Mouse (Mus musculus) heart, embryonic 14.5 days (tissue): Measurements from ENCODE around the gene Sult5a1. TPM values are rescaled to one million over a fixed set of nuclear protein-coding genes. Genes with fewer than 3 reads are reported as not detected.
A peak's percentile ranks its signal among the peaks of the same experiment; 100 is the strongest.

Source experiments
- ATAC-seq: fragments of 200-750 bp; cut with Nextera tagmentation; 2 replicates; pipeline ENCODE4 v1.8.0; 2017; ENCODE audit warnings: low read depth, moderate TSS enrichment; ENCODE audit not compliant: insufficient number of reproducible peaks, insufficient read depth, low FRiP score
- H3K27ac ChIP-seq, 2 experiments: fragments of 200-500 bp in 1 of 2; fragments of 300-500 bp in 1 of 2; sonication (generic) in 1 of 2; replicated peaks in 1 of 2; 2 replicates each; pipeline ENCODE4 v1.5.1; 2012 to 2014; ENCODE audit warnings: low read depth in 2 of 2, low read length in 2 of 2, control low read depth in 1 of 2, mild to moderate bottlenecking in 1 of 2, mixed read lengths in 1 of 2; ENCODE audit not compliant: control insufficient read depth in 1 of 2, insufficient read depth in 1 of 2
- H3K27me3 ChIP-seq: fragments of 300-500 bp; sonication (generic); 2 replicates; pipeline ENCODE4 v1.6.1; 2014; ENCODE audit warnings: mild to moderate bottlenecking, low read length, control low read depth; ENCODE audit not compliant: control insufficient read depth, insufficient read depth
- H3K36me3 ChIP-seq: fragments of 300-500 bp; sonication (generic); 2 replicates; pipeline ENCODE4 v1.6.1; 2014; ENCODE audit warnings: mild to moderate bottlenecking, control low read depth, low read length, mixed read lengths; ENCODE audit not compliant: control insufficient read depth, insufficient read depth
- H3K4me1 ChIP-seq, 2 experiments: fragments of 200-500 bp in 1 of 2; fragments of 300-500 bp in 1 of 2; sonication (generic) in 1 of 2; 2 replicates each; pipeline ENCODE4 v1.6.1; 2012 to 2014; ENCODE audit warnings: low read length in 2 of 2, control low read depth in 1 of 2, mixed read lengths in 1 of 2; ENCODE audit not compliant: control insufficient read depth in 2 of 2, insufficient read depth in 2 of 2
- H3K4me2 ChIP-seq: fragments of 300-500 bp; sonication (generic); 2 replicates; pipeline ENCODE4 v1.6.1; 2014; ENCODE audit warnings: mild to moderate bottlenecking, low read length
- H3K4me3 ChIP-seq, 2 experiments: fragments of 200-500 bp in 1 of 2; fragments of 300-500 bp in 1 of 2; sonication (generic) in 1 of 2; 2 replicates each; pipeline ENCODE4 v1.5.1; 2012 to 2014; ENCODE audit warnings: low read length in 2 of 2, mild to moderate bottlenecking in 2 of 2, control low read depth in 1 of 2, low read depth in 1 of 2, moderate library complexity in 1 of 2; ENCODE audit not compliant: control insufficient read depth in 1 of 2, insufficient read depth in 1 of 2
- H3K9ac ChIP-seq: fragments of 300-500 bp; sonication (generic); 2 replicates; pipeline ENCODE4 v1.6.1; 2014; ENCODE audit warnings: mild to moderate bottlenecking, low read length
- H3K9me3 ChIP-seq: fragments of 300-500 bp; sonication (generic); 2 replicates; pipeline ENCODE4 v1.6.1; 2016; ENCODE audit warnings: low read length, control low read depth; ENCODE audit not compliant: control insufficient read depth
- WGBS: fragments of 180-500 bp; shearing (Covaris S2); extraction: QIAGEN DNeasy Blood & Tissue Kit; methylation state at CpG from one replicate; pipeline ENCODE4 v1.1.7; 2014; 5-methylcytosine and 5-hydroxymethylcytosine counted together
- polyA plus RNA-seq: library from polyadenylated mRNA; unstranded; fragments of >200 nt; fragmentation: Nextera tagmentation; extraction: Ambion mirVana; gene quantifications from 2 replicates; pipeline ENCODE4 v1.2.1, GENCODE M21; 2014

The Sult5a1 gene
- polyA plus RNA-seq, 1 experiment from 2014 or later = 6.0 TPM

DNA sequence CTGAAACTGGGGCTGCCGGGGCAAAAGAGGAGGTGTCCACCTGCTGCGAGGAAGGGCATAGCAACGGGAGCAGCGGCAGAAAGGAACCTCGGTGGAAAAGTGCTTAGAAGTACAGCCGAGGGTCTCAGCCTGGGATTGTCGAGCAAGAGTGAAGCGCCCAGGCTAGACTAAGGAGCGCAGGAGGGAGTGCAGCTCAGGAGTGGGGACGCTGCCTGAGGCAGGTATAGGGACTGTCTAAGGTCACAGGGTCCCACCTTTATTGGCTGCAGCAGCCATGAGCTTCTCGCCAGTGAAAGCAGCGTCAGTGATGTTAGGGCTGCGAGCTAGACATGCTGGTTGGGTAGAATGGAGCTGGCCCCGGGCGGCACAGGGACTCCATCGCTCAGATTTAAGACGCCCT is 40.4 kb downstream of the Sult5a1 start:
- ATAC-seq = no peak
- Histone ChIP-seq H3K4me2 (peak overlapping the region; percentile 85), H3K9me3 (no peaks in the 10 kb centered on the region), H3K4me1 (peaks cover 7 to 17% of the 10 kb centered on the region in 2 experiments; a peak in 3 of 4 replicates), H3K27ac (no peak overlapping the region), H3K9ac (peak overlapping the region; percentile 54; the same call in 1 of the 2 replicates), H3K27me3 (peaks cover 45% of the 10 kb centered on the region), H3K4me3 (peak overlapping the region; percentile 33 to 51), H3K36me3 (no peaks in the 10 kb centered on the region)
- WGBS = 3% methylated on average over 17 of the region's 17 CpGs

DNA sequence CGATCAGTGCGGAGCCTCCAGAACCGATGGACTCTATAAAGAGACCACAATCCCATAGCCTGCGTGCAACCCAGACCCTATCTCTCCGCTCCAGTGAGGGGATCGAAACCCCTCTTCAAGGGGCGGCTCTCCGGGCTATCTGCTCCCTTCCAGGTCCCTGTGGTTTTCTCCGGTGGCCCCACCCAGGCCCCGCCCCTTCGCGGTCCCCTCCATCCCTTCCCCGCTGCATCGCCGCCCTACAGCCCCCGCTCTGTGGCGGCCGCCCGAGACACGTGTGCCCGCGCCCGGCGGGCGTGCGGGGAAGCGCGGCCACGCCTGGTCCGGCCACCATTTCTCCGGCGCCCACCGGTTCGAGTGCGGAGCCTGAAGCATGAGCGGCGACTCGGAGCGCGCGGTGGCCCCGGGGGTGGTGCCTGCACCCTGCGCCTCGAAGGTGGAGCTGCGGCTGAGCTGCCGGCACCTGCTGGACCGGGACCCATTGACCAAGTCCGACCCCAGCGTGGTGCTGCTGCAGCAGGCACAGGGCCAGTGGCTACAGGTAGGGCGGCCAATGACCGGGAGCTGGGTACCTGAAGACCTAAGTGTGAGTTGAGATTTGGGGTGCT is 40.9 kb downstream of the Sult5a1 start, which contains the start of gene Cpne7:
Cpne7 (plus strand) TSS at position 248 of the 605 bp plus-strand sequence.
- no peak for ATAC-seq
- peak within 1 kb of the TSS; percentile 54 for H3K9ac ChIP-seq
- under 1% methylated on average over 51 of the region's 51 CpGs for WGBS

DNA sequence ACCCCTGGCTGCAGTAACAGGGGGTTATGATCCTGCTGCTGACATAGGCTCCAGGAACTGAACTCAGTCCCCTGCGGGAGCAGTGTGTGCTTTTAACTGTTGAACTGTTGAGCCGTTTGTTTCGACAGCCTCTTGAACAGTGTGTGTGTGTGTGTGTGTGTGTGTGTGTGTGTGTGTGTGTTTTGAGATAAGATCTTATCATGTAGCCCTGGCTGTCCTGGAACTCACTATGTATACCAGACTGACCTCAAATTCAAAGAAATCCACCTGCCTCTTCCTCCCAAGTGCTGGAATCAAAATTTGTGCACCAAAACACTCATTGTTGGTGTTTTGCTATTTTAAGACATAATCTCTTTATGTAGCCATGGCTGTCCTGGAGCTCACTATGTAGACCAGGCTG is 43.5 kb downstream of the Sult5a1 start:
- Histone ChIP-seq H3K27me3 (peaks cover 43% of the 10 kb centered on the region), H3K9me3 (no peaks in the 10 kb centered on the region), H3K4me2 (no peak overlapping the region), H3K27ac (no peak overlapping the region), H3K4me1 (peaks cover 7 to 17% of the 10 kb centered on the region in 2 experiments; a peak in 3 of 4 replicates), H3K9ac (no peak overlapping the region), H3K36me3 (no peaks in the 10 kb centered on the region), H3K4me3 (no peak overlapping the region)
- WGBS = 29% methylated on average over 3 of the region's 3 CpGs
- no peak for ATAC-seq

More for the DNA sequence above, 40.9 kb downstream of the Sult5a1 start, which contains the start of gene Cpne7:
- H3K4me1 ChIP-seq = peaks cover 7 to 17% of the 10 kb centered on the region in 2 experiments; a peak in 3 of 4 replicates
- H3K27me3 ChIP-seq = peaks cover 45% of the 10 kb centered on the region
- H3K4me3 ChIP-seq = peak within 1 kb of the TSS; percentile 33 to 51
- no peak within 1 kb of the TSS for H3K27ac ChIP-seq
- peak within 1 kb of the TSS; percentile 85 for H3K4me2 ChIP-seq
- no peaks in the 10 kb centered on the region for H3K9me3 ChIP-seq
- no peaks in the 10 kb centered on the region for H3K36me3 ChIP-seq

DNA sequence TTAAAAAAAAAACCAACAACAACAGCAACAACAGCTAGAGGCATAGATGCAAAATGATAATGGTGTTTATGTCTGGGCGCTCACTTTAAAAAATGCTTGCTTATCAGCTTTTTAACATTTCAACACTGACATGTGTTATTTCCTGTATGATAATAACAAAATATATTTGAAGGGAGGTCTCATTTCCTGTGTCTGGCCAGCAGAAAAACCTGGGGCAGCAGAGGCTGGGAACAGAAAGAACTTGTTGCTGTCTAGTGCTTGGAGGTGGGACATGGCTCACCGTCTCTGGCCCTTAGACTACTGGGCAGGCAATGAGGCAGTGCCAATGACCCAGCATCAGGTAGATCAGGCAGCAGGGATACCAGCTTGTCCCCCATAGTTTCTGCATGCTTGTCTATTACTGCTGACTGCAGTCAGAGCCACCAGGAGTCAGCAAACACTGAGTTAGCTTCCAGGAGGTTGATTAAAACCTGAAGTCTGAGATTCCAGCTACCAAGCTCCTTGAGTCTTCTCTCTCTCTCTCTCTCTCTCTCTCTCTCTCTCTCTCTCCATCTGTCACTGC is 44.1 kb downstream of the Sult5a1 start:
- no peak overlapping the region for H3K4me2 ChIP-seq
- H3K9ac ChIP-seq = no peak overlapping the region
- 53% methylated on average over 2 of the region's 2 CpGs for WGBS
- no peaks in the 10 kb centered on the region for H3K9me3 ChIP-seq
- no peaks in the 10 kb centered on the region for H3K36me3 ChIP-seq
- peaks cover 7 to 17% of the 10 kb centered on the region in 2 experiments; a peak in 3 of 4 replicates for H3K4me1 ChIP-seq
- ATAC-seq = no peak
- peaks cover 37% of the 10 kb centered on the region for H3K27me3 ChIP-seq
- H3K27ac ChIP-seq = no peak overlapping the region
- no peak overlapping the region for H3K4me3 ChIP-seq

DNA sequence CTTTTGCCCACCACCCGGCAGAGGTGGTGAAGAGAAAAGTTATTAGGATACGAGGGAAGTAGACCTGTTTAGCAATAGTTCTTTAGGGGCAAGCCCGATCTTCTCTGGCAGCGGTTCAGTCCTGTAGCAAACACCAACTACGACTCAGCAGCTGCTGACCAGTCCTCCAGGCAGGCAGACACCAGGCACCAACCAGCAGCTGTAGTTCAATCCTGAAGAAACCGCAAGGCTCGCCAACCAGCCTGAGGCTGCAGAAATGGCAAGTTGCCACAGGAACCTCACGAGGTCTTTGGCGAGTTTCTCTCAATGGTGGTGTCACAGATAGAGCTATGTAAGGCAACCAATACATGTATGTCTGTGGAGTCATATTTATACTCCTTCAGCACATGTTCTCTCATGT is 45.2 kb downstream of the Sult5a1 start:
- Histone ChIP-seq H3K27ac (no peak overlapping the region), H3K9ac (no peak overlapping the region), H3K4me2 (no peak overlapping the region), H3K4me1 (peaks cover 5 to 13% of the 10 kb centered on the region in 2 experiments; a peak in 3 of 4 replicates), H3K36me3 (no peaks in the 10 kb centered on the region), H3K4me3 (no peak overlapping the region), H3K27me3 (peaks cover 27% of the 10 kb centered on the region), H3K9me3 (no peaks in the 10 kb centered on the region)
- no peak for ATAC-seq
- WGBS = 76% methylated on average over 9 of the region's 9 CpGs

DNA sequence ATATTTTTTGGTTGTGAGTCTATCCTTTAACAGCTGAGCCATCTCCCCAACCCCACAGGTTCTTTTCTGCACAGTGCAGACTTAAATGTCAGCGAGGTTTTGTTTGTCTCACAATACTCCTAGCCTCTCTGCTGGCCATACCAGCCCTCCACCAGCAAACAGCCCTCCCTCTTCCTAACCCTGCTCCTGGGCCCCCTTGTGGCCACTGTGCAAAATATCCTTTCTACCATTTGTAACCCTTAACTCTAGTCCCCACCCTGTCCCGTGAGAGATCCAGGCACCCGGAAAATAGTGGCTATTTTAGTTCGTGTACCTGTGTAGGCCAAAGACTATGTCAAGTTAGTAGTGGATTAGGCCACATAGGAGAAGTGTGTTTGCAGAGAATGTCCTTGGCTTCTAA is 47.5 kb downstream of the Sult5a1 start:
- no peak overlapping the region for H3K27ac ChIP-seq
- 12% methylated on average over 4 of the region's 4 CpGs for WGBS
- no peaks in the 10 kb centered on the region for H3K4me1 ChIP-seq
- no peak overlapping the region for H3K4me2 ChIP-seq
- H3K36me3 ChIP-seq = peaks cover 2% of the 10 kb centered on the region
- peaks cover 4% of the 10 kb centered on the region for H3K27me3 ChIP-seq
- no peak overlapping the region for H3K4me3 ChIP-seq
- H3K9ac ChIP-seq = no peak overlapping the region
- 0 out of 2 replicates have a peak, but pooled peaks have one; percentile 10 for ATAC-seq
- no peaks in the 10 kb centered on the region for H3K9me3 ChIP-seq

DNA sequence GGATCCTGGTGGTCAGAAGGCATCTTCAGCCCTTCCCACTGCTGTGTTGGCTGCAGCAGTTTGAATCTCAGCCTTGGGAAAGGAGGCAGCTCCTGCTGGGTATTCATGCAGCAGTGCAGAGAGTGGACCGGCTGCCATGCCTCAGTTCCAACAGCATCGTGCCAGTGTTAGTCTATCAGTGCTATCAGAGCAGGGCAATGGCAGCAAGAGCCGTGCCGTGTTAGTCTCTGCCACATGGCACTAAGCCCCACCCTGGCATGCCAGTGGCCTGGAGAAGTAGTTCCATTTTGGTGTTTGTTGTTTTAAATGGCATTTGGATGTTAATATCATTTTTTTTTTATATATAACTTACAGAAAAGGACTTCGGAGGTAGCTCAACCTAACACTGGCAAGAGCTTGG is 49.2 kb downstream of the Sult5a1 start:
- no peak for ATAC-seq
- H3K9me3 ChIP-seq = no peaks in the 10 kb centered on the region

More for the DNA sequence above, 49.2 kb downstream of the Sult5a1 start:
- Histone ChIP-seq H3K36me3 (peaks cover 19% of the 10 kb centered on the region), H3K4me2 (no peak overlapping the region), H3K27me3 (no peaks in the 10 kb centered on the region), H3K4me3 (no peak overlapping the region), H3K27ac (no peak overlapping the region), H3K9ac (no peak overlapping the region), H3K4me1 (peaks cover 0 to 1% of the 10 kb centered on the region in 2 experiments; a peak in 1 of 4 replicates)
- 78% methylated on average over 5 of the region's 5 CpGs for WGBS
